Mouse (Mus musculus) heart, adult 18-20 months (tissue): ENCODE results near the gene Slc27a4. TPM values are rescaled to one million over a fixed set of nuclear protein-coding genes. Genes with fewer than 3 reads are reported as not detected.

Source experiments
- DNase-seq, 2 experiments: peaks; one replicate each; pipeline ENCODE4 v3.0.0; 2021 to 2022; ENCODE audit warnings: mixed read lengths in 1 of 2
- total RNA-seq, 2 experiments: library from RNA; stranded (reverse); gene quantifications; 2 replicates each; pipeline ENCODE4 v1.2.3; 2021

The Slc27a4 gene
- total RNA-seq, 2 experiments from 2014 or later = 16.2 to 17.6 TPM

DNA sequence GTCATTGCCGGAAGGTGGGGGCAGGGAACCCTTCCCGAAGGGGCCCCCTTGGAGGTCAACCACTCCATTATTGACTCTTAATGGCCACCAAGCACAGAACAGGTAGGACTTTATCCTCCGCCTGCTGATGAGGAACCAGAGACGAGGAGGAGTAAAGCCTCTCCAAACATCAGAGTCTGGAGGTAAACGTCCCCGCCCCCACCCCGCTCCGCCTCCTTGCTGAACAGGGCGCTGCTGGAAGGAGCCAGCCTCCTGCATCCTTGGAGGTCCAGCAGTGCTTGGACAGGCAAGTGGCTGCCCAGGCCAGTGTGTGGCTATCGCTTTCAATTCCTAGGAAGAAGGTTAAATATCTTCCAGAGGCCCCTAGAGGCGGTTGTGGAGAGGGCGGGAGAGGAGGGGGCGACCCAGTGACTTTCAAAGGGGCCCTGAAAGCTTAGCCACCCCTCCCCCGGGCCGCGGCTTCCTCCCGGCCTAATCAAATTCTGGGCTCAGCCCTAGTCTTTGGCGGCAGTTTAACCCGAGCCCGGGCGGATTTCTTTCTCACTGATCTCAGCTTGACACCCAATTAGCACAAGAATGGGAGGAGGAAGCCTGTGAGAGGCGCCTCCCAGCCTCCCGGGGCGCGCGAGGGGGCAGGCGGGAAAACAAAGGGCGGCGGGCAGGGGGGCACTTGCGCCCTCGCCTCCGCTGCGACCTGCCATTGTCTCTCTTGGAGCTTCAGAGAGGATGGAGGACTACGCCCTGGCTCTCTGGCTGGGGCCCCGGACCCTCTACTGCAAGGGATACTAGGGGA, 17.8 kb downstream of the Slc27a4 start, which contains the start of gene Urm1:
Gene Urm1, plus strand, starts transcription at position 51 of the 793 bp plus-strand sequence.
- DNase-seq = peak; percentile 68 to 70

DNA sequence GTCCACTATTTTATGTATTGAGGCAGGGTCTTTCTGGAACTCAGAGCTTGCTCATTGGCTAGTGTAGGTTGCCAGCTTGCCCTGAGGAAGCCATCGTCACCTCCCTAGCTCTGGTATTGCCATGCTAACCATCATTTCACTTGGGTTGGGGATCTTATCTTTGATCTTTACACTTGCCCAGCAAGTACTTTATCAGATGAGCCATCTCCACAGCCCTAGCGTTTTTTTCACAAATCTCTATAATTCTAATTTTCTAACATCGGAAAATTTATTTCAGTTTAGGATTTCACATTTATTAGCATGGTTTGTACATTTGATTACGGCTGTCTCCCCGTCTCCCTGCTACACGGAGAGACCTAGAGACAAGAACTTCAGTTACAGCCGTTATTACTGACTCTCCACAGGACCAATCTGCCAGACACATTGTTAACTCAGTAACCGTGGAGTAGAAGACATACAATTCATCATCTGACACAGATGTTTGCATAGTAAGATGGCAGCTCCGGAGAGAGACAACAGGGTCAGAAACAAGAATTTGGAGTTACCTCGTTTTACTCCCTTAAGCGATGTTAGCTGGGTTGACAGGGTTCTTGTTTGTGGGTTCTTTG, 24.0 kb downstream of the Slc27a4 start:
- no peak for DNase-seq

DNA sequence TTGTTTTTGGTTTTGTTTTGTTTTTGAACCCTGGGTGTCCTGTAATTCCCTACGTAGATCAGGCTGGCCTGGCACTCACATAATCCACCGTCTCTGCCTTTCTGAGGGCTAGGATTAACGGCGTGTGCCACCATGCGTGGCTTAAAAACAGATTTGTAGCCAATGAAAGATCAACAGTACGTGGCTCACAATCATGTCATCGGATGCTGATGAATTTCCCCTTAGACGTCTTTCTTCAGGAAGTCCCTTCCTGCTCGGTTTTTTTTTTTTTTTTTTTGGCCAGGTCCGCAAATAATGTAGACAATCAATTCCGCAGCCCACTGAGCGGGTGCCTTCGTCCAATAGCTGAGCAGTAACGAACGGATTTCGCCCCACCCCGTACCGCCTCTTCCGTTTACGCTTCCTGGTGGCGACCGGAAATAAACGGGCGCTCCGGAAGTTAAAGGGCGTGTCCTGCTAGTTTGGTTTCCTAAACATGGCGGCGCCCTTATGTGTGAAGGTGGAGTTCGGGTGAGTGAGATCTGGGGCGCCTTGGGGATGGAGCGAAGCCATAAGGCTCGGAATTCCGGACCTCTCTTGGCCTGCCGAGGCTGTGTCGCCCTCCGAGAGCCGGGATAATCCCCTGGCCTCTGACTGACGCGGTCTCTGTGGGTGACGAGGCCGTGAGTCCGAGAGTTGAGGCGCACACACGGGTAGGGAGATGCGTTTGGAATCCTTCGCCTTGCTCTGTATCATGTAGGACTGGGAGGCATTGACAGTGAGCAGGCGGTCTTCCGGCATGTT, 24.7 kb downstream of the Slc27a4 start:
- peak; percentile 98 for DNase-seq

DNA sequence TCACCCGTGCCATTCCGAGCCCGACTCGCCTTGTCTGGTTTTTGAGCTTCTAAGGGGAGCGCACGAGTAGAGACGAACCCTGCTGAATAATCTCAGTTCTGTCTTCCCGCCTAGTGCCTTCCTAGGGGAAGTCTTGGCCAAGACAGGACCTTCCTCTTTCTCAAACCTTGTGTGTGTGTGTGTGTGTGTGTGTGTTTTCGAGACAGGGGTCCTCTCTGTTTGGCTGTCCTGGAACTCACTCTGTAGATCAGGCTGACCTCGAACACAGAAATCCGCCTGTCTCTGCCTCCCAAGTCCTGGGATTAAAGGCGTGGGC, 25.2 kb downstream of the Slc27a4 start:
- DNase-seq = no peak

DNA sequence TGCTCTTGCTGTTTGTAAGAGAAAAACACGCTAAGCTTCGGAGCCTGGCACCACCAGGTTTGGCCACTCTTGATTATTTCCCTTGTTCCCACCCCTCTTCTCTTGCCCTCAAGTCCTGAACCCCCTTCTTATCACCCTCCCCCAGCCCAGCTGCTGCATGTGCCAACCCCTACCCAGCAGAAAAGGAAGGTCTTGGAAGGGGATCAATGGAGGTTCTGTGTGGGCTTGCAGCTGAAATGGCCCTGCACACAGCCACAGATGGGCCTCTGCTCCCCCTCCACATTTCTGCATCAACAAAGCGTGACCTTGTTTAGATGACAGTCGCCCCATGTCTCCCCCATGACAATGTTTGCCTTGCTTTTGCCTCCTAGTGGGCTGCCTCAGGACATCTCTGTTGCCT, 28.7 kb downstream of the Slc27a4 start:
- no peak for DNase-seq

DNA sequence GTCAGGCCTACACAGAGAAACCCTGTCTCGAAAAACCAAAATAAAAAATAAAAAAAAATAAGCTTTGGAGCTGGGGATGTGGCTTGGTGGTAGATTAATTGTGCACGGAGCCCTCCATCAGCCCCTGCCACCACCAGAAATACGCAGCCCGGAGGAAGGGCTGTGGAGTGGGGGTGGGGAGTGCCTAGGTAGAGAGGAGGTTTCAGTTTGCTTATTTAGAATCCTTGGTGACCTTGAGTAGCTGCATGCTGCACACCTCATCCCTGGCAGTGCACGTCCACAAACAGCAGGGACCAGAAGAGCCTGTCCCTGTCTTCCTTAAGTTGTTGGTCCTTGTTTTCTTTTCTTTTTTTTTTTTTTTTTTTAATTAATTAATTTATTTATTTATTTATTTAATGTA, 31.4 kb downstream of the Slc27a4 start:
- DNase-seq = no peak

DNA sequence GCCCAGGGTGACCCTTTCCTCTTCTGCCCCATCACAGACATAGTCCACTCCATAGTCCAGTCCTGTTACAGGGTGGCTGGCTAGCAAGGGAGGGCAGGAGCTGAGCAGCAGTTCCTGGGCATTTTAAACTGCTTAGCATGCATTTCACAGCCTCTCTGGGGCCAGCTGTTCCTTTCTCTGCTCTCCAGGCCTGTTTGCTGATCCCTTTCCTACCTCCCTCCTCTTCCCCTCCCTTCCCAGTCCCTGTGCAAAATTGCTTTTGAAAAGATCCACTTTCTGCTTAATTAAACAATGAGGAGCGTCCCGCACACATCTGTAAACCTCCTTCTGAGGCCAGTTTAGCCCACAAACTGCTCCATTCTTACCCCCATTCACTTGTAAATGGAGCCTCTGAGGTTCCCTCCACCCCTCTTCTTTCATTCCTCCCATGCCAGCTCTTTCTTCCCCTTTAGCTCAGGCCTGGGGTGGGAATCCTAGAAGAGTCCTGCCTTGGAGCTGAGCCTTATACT, 33.0 kb downstream of the Slc27a4 start:
- no peak for DNase-seq

DNA sequence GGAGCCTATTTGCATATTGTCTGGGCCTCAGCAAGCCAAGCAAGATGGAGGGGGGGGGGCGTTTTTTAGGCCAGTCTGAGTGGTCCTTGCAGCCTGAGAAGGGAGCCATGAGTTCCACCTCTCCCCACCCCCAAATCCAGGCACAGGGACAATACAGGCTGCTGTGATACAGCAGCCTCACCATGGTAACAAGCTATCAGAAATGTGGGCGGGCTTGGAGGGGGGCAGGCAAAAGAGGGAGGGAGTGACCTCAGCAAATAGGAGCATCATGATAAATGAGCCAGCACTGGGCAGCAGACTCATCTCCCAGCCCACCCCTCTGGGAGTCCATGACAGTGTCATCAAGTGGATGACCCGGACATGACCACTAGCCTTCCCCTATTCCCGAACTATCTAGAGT, 37.0 kb downstream of the Slc27a4 start:
- no peak for DNase-seq

DNA sequence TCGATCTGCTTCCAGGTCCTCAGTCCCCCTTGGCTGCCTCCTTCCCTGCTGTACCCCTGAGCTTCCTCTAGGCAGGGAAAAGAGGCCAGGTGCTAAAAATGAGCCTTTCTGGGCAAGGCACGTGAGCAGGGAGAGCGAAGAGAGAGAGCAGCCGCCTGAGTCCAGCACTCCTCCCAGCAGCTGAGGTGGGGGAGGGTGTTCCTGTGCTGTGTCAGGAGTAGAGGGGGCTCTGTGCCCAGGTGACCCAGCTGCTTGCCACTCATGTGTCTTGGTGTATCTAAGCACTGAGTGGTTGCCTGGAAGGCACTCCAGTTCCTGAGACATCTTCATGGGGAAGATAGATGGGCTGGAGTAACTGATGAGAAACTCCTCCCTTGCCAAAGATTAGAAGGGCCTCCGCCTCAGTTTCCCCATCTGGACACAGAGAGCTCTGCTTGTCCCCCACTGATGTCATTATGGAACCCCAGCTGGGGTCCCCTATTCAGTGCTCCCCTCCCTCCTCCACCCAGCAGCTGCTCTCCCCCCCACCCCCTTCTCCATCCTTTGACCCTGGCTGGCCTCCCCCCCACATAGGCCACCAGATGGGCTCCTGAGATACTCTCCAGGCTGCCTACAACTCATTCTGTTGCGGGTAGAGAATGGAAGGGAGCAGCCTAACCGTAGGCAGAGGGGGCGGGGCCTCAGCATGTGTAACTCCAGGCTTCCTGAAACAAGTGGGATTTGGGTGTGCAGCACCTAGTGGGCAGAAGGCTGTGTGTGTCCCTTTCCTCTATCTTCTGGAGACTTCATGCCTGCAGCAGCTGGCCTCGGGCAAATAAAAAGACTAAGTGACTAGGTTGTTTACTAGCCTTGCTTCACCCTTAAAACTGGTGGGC, 41.0 kb downstream of the Slc27a4 start:
- no peak for DNase-seq

DNA sequence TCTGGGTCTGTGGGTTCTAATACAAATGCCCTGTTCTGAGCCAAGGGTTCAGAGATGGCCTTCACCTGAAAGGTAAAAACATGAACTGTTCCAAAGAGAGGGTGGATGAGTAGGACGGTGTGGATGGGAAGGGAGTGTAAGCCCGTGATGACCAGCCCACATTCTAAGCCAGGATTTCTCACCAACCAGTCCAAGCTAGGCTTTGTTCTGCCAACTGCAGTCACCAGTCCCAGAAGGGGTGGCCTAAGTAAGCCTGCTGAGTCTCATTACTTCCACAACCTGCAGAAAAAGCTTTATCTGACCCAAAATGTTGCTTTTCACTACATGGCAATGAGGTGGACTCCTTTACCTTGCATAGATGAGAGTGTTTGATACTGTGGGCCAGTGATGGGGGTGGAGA, 41.7 kb downstream of the Slc27a4 start:
- DNase-seq = no peak

DNA sequence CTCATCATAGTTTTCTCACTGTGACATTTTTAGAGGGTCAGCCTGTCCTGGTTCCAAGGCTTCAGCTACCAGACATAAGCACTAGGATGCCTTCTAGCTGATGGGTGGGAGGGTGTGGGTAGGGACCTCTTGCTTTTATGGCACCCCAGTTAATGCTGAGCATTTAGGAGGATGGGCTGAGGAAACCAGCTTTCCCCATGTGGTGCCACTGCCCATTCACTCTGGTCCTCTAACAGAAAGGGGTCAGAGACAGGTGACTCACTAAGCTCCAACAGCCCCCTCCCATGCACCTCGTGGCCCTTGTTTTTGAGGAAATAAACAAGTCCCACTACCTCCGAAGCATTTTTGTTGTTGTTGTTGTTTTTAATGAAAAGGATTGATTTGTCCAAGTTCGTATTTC, 42.2 kb downstream of the Slc27a4 start:
- no peak for DNase-seq

DNA sequence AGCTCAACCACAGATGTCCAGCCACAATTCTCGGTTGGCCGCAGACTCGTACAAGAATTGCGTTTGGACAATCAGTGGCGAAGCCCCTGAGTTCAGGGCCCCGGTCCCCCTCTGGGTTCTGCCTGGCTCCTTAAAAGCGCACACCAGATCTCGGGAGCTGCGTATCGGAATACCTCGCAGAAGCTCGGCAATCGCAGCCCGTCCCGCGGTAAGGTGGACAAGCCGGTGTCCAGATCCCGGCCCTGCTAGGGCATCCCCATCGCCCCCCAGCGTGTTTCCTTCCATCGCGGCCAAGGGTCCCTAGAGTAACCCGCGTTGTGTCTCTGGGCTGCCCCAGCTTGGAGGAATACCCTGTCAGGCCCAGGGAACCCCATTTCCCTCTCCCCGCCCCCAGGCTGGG, 43.2 kb downstream of the Slc27a4 start:
- no peak for DNase-seq

DNA sequence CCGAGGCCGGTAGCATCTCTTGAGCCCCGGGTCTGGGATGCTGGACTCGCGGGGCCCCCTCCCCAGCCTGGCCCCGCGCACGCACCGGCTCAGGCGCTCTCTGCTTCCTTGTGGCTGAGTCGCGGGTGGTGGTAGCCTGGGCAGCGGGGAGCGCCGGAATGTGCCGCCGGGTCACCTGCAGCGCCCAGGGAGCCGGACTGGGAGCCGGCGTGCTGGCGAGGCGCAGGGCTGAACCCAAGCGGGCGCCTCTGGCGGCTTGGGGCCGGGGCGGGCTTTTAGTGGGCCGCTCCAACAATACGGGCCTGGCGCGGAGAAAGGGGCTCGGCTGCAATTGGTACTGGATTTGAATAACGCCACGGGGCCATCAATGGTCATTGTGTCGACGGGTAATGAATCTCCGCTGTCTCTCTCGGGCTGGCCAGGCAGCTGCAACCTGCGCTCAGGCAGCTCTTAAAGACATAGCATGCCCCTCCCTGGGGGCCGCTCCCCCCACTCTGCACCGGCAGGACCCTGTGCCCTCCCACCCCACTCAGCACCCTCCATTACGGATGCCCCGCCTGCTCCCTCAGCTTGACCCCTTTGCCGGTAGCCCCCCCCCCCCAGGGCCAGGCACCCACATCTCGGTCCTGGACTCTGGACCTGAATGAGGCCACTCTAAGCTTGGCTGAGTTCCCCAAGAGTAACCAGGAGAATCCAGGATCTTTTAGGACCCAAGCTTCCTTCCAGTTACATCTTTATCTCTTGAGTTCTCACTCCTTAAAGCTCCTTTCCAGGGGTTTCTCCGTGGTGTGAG, 43.8 kb downstream of the Slc27a4 start:
- no peak for DNase-seq

DNA sequence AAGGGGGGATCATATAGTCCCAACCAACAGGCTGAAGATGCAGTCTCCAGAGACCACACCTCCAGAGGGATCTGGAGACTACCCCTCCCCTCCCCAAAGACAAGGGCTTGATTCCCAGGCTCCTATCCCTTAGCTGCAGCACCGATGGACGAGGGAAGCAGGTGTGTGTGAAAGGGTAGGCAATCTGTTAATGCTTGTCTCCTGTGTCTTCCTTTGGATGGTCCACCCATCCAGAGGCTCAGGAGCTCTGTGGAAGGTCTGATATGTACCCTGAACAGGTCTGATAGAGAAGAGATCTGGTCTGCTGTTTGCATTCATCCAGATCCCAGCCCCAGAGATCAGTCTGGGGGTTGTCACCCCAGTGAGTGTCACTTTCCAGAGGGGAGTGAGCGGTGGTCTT, 44.5 kb downstream of the Slc27a4 start:
- DNase-seq = no peak

DNA sequence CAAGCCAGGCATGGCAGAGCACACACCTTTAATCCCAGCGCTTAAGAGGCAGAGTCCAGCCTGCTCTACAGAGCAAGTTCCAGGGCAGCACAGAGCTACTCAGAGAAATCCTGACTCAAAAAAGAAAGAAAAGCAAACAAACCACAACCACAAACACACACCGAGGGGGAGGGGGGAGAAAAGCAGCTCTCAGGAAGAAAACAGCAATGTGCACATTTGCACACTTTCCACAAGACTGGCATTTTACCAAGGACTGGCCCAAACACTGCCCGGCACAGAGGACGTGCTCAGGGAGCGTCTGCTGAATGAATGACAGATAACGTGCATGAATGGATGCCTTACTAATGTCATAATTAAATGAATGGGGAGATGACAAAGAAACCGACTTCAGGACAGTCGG, 46.6 kb downstream of the Slc27a4 start:
- no peak for DNase-seq

DNA sequence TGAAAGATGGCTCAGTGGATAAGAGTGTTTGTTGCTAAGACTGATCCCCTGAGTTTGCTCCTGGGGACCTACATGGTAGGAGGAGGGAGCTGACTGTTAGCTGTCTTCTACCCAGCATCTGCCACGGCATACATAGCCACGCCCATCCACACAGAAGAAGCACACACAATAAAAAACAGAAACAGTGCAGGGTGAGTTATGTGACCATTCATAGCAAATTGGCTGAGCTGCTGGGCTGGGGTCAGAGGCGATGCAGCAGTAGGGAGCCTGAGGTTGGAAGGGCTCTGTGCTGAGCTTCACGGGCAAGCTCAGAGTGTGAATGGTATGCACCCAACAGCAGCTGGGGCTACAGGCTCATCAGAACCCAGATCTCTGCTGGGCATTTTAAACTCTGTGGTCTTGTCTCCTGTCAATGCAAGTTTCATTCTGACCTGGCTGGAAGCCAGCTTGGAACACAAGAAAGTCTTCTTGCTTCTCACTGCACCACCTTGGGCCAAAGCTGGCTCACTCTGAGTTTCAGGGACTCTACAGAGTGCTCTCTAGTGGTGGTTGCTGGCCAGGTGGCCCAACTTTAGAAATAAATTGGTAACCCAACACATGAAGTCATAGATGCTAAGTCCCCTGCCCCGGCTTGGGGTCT, 47.5 kb downstream of the Slc27a4 start:
- DNase-seq = no peak

DNA sequence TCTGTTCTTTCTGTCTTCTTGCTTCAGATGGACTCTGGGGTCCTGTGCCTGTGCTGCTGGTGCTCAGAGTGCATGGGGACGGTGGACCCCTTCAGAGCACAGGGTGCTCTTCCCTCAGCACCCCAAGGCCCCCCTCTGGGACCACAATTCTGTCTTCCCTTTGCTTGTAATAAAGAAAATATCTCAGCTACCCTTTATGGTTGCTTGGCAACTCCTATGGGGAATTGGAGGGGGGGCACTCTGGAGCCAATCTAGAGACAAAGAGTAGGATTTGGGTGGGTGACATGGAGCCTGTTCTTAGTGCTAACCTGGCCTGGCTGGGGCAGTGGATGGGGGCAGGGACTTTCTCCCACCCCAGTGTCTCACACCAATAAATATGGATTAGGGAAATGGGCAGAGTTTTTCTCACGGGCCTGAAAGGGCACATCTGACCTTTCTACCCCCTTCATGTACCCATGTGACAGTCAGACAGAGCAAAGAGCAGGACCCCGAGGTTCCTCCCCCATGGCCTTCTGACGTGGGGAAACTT, 50.6 kb downstream of the Slc27a4 start:
- no peak for DNase-seq

DNA sequence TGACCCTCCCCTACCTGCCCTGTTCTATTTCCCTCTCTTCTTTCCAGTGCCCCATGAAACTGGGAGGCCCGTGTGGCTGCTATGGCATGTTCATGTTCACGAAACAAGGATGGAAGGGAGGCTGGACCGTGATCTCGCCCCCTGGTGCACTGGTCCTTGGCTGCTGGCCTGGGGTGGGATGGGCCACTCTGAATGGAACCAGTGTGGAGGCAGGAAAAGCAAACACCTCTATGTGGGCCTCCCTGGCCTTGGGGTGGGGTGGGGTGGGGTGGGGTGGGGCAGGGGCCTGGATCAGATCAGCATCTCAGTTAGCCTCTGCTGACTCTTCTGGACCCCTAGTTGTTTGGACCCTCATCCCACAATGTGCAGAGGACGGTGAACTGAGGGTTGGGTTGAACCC, 51.3 kb downstream of the Slc27a4 start:
- no peak for DNase-seq

DNA sequence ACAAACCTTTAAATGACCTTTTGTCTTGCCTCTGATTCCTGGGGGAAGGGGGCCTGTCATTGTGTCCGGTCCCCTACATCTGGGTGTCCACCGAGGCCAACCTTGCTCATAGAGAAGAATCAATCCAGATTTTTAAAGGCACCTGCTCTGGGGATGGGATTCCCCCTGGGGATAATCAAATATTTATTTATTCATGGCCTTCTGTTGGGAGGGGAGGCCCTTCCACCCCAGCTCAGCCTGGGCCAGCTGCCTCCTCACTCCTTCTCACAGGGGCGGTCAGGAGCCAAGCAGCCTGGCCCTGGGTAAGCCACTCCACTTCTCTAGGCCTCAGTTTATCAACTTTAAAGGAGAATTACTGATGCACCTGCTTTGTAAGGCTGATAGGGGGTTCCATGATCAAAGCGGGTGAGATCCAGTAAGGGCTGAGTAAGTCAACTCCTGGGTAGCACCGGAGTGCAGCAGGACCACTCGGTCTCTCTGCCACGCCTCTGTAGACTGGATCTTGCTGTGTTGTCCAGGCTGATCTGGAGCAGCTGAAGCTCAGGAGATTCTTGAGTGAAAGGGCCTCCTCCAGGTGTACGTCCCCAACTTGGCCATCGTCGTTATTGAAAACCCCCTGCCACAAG, 53.3 kb downstream of the Slc27a4 start:
- no peak for DNase-seq
